Mouse (Mus musculus): Measurements from ENCODE around the gene Ftl1.

DNA sequence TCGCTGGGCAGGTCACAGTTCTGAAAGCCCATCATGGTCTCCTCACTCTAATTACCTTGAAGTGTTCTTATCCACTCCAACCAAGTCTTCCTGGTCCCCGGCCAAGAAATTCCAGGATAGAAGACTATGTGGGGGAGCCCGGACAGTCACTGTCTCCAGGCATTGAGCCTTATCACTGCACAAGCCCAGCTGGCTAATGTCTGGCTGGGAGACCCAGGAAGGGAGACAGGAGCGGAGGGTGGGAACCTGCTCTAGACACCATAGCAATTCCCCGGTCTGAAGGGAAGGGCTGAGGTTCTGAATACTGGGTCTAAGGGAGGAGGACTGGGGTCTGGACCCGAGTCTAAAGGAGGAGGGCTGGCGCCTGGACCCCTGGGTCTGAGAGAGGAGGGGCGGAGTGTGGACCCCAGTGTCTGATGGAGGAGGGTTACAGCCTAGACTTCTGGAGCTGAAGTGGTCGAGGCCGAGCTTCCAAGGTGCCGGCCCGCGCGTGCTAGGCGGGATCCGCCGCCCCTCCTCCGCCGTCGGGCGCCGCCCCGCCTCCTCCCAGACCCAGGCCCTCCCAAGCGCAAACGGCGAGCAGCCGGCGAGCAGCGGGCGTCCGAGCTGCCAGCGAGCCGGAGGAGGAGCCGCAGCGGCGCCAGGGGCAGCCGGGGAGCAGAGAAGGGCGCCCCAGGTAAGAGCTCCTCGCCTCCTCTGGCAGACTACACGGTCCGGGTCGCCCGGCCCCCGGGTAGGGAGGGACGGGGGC, 46.4 kb downstream of the Ftl1 start, which contains the start of gene Ntf5:
- TF ChIP-seq POLR2A (IDR thresholded peaks at IDR 0.05; ENCODE audit: control insufficient read depth, extremely low read depth, insufficient read depth, low read length, poor library complexity), result no peak
- TF ChIP-seq CTCF (IDR thresholded peaks at IDR 0.05; ENCODE audit: borderline replicate concordance, control insufficient read depth, extremely low read depth, insufficient read depth, low read length, poor library complexity), result no peak
